Mouse (Mus musculus) Muller cell, postnatal 12 days (primary cell): ENCODE measurements around the gene Zfp827.
A peak's percentile ranks its signal among the peaks of the same experiment; 100 is the strongest.

Experiments used
- DNase-seq: peaks from one replicate; pipeline ENCODE4 v3.0.0-alpha.2; 2015; ENCODE audit errors: inconsistent ontology term

The Zfp827 gene

GRCm38 (mm10) chr8:79157366-79157765 lies 129.1 kb downstream of the Zfp827 start:
- no peak for DNase-seq

- DNase-seq, result no peak
These were observed 130.1 kb downstream of the Zfp827 start for GRCm38 (mm10) chr8:79158357-79158756.

- no peak for DNase-seq
These were observed 131.2 kb downstream of the Zfp827 start for GRCm38 (mm10) chr8:79159397-79159796.

- no peak for DNase-seq
These were observed 132.1 kb downstream of the Zfp827 start for GRCm38 (mm10) chr8:79160302-79160701.

GRCm38 (mm10) chr8:79161172-79161778 lies 133.0 kb downstream of the Zfp827 start:
- DNase-seq, result no peak

GRCm38 (mm10) chr8:79162533-79163308 lies 134.5 kb downstream of the Zfp827 start:
- peak; percentile 58 for DNase-seq

GRCm38 (mm10) chr8:79164336-79164735 lies 136.1 kb downstream of the Zfp827 start:
- DNase-seq, result no peak

- no peak for DNase-seq
These were observed 137.0 kb downstream of the Zfp827 start for GRCm38 (mm10) chr8:79165276-79165675.

- no peak for DNase-seq
These were observed 145.4 kb downstream of the Zfp827 start for GRCm38 (mm10) chr8:79173606-79174005.

- DNase-seq, result no peak
These were observed 147.8 kb downstream of the Zfp827 start for GRCm38 (mm10) chr8:79175991-79176390.

GRCm38 (mm10) chr8:79179678-79180077 lies 151.4 kb downstream of the Zfp827 start:
- no peak for DNase-seq

GRCm38 (mm10) chr8:79185488-79185887 lies 157.3 kb downstream of the Zfp827 start:
- DNase-seq, result no peak

GRCm38 (mm10) chr8:79190071-79190470 lies 161.8 kb downstream of the Zfp827 start:
- DNase-seq, result no peak

- no peak for DNase-seq
These were observed 168.2 kb downstream of the Zfp827 start for GRCm38 (mm10) chr8:79196481-79196880.

GRCm38 (mm10) chr8:79198675-79199074 lies 170.4 kb downstream of the Zfp827 start:
- DNase-seq, result no peak

GRCm38 (mm10) chr8:79201446-79202147 lies 173.4 kb downstream of the Zfp827 start:
- peak; percentile 25 for DNase-seq

GRCm38 (mm10) chr8:79206895-79207294 lies 178.7 kb downstream of the Zfp827 start:
- peak; percentile 56 for DNase-seq

GRCm38 (mm10) chr8:79208181-79208580 lies 179.9 kb downstream of the Zfp827 start:
- peak; percentile 62 for DNase-seq

GRCm38 (mm10) chr8:79208691-79209640 lies 180.7 kb downstream of the Zfp827 start:
- peak; percentile 96 for DNase-seq

GRCm38 (mm10) chr8:79209641-79210358 lies 181.6 kb downstream of the Zfp827 start:
- DNase-seq, result peak; percentile 47

- DNase-seq, result no peak
These were observed 183.4 kb downstream of the Zfp827 start for GRCm38 (mm10) chr8:79211630-79212029.
